Mouse (Mus musculus) kidney, embryonic 16.5 days (tissue): ENCODE measurements around the gene Cherp. TPM values are rescaled to one million over a fixed set of nuclear protein-coding genes. Genes with fewer than 3 reads are reported as not detected.

Experiments
- ATAC-seq: fragments of 200-750 bp; cut with Nextera tagmentation; 2 replicates; pipeline ENCODE4 v1.8.0; 2017; ENCODE audit warnings: moderate TSS enrichment; ENCODE audit not compliant: low FRiP score, low TSS enrichment
- H3K27ac ChIP-seq: fragments of 300-500 bp; sonication (generic); 2 replicates; pipeline ENCODE4 v1.5.1; 2014; ENCODE audit warnings: low read length
- H3K27me3 ChIP-seq: fragments of 300-500 bp; sonication (generic); 2 replicates; pipeline ENCODE4 v1.6.1; 2014; ENCODE audit warnings: low read length, control low read depth, mixed read lengths; ENCODE audit not compliant: insufficient read depth
- H3K36me3 ChIP-seq: fragments of 300-500 bp; sonication (generic); 2 replicates; pipeline ENCODE4 v1.6.1; 2014; ENCODE audit warnings: low read length, control low read depth, mixed read lengths; ENCODE audit not compliant: insufficient read depth
- H3K4me1 ChIP-seq: fragments of 300-500 bp; sonication (generic); 2 replicates; pipeline ENCODE4 v1.6.1; 2014; ENCODE audit warnings: low read length, control low read depth, mixed read lengths; ENCODE audit not compliant: insufficient read depth
- H3K4me2 ChIP-seq: fragments of 300-500 bp; sonication (generic); replicated peaks from 2 replicates; pipeline ENCODE4 v1.6.1; 2014; ENCODE audit warnings: low read depth, low read length
- H3K4me3 ChIP-seq: fragments of 300-500 bp; sonication (generic); 2 replicates; pipeline ENCODE4 v1.5.1; 2014; ENCODE audit warnings: mild to moderate bottlenecking, low read length
- H3K9ac ChIP-seq: fragments of 300-500 bp; sonication (generic); replicated peaks from 2 replicates; pipeline ENCODE4 v1.6.1; 2014; ENCODE audit warnings: low read length
- H3K9me3 ChIP-seq: fragments of 300-500 bp; sonication (generic); 2 replicates; pipeline ENCODE4 v1.6.1; 2016; ENCODE audit warnings: low read length, control low read depth
- WGBS: fragments of 180-500 bp; shearing (Covaris S2); extraction: QIAGEN DNeasy Blood & Tissue Kit; methylation state at CpG from one replicate; pipeline ENCODE4 v1.1.7; 2014; 5-methylcytosine and 5-hydroxymethylcytosine counted together
- microRNA-seq: library from miRNA; unstranded; fragments of <30 nt; microRNA quantifications from one replicate; pipeline ENCODE4, GENCODE M21; 2016
- polyA plus RNA-seq: library from polyadenylated mRNA; unstranded; fragments of >200 nt; fragmentation: Nextera tagmentation; extraction: Ambion mirVana; gene quantifications from 2 replicates; pipeline ENCODE4 v1.2.1, GENCODE M21; 2015

The Cherp gene
- polyA plus RNA-seq, 1 experiment from 2014 or later = 64.6 TPM

GRCm38 (mm10) chr8:72421362-72422335 is 53.4 kb downstream of the Cherp start, which contains the start of gene Eps15l1:
TSS of gene Eps15l1 (minus strand) at chr8:72421460.
- no peaks in the 10 kb centered on the region for H3K27me3 ChIP-seq
- peak within 1 kb of the TSS; percentile 80 for H3K4me2 ChIP-seq
- H3K4me1 ChIP-seq = peaks cover 36% of the 10 kb centered on the region
- peak within 1 kb of the TSS; percentile 77 for H3K27ac ChIP-seq
- no peaks in the 10 kb centered on the region; the same call in 1 of the 2 replicates for H3K36me3 ChIP-seq
- H3K9me3 ChIP-seq = no peaks in the 10 kb centered on the region
- H3K4me3 ChIP-seq = peak within 1 kb of the TSS; percentile 82
- ATAC-seq = peak; percentile 99
- peak within 1 kb of the TSS; percentile 87 for H3K9ac ChIP-seq
- under 1% methylated on average over 48 of the region's 48 CpGs for WGBS

- Histone ChIP-seq H3K27ac (peak overlapping the region; percentile 77), H3K27me3 (no peaks in the 10 kb centered on the region), H3K36me3 (no peaks in the 10 kb centered on the region; the same call in 1 of the 2 replicates), H3K9me3 (no peaks in the 10 kb centered on the region), H3K4me2 (peak overlapping the region; percentile 80), H3K9ac (peak overlapping the region; percentile 87), H3K4me3 (peak overlapping the region; percentile 82), H3K4me1 (peaks cover 41% of the 10 kb centered on the region)
- WGBS = under 1% methylated on average over 73 of the region's 73 CpGs
- peak; percentile 66 for ATAC-seq
Measured at GRCm38 (mm10) chr8:72420571-72421361, 54.3 kb downstream of the Cherp start.

- 88% methylated on average over 4 of the region's 4 CpGs for WGBS
- Histone ChIP-seq H3K9me3 (no peaks in the 10 kb centered on the region), H3K27ac (no peak overlapping the region), H3K9ac (no peak overlapping the region), H3K4me1 (peaks cover 43% of the 10 kb centered on the region), H3K4me2 (no peak overlapping the region), H3K36me3 (no peaks in the 10 kb centered on the region; the same call in 1 of the 2 replicates), H3K27me3 (no peaks in the 10 kb centered on the region), H3K4me3 (no peak overlapping the region)
- ATAC-seq = no peak
Measured at GRCm38 (mm10) chr8:72418073-72418472, 57.0 kb downstream of the Cherp start.

GRCm38 (mm10) chr8:72415252-72415651 is 59.8 kb downstream of the Cherp start:
- no peak for ATAC-seq
- H3K27me3 ChIP-seq = no peaks in the 10 kb centered on the region
- no peaks in the 10 kb centered on the region for H3K9me3 ChIP-seq
- no peak overlapping the region for H3K4me2 ChIP-seq
- no peaks in the 10 kb centered on the region; the same call in 1 of the 2 replicates for H3K36me3 ChIP-seq
- H3K9ac ChIP-seq = no peak overlapping the region
- H3K4me1 ChIP-seq = peaks cover 36% of the 10 kb centered on the region
- no peak overlapping the region for H3K4me3 ChIP-seq
- 66% methylated on average over 2 of the region's 2 CpGs for WGBS
- no peak overlapping the region for H3K27ac ChIP-seq

GRCm38 (mm10) chr8:72413839-72414238 is 61.2 kb downstream of the Cherp start:
- no peak for ATAC-seq
- no peak overlapping the region for H3K4me3 ChIP-seq
- H3K4me1 ChIP-seq = peaks cover 23% of the 10 kb centered on the region
- 88% methylated on average over 7 of the region's 7 CpGs for WGBS
- no peak overlapping the region for H3K27ac ChIP-seq
- H3K27me3 ChIP-seq = no peaks in the 10 kb centered on the region
- no peak overlapping the region for H3K4me2 ChIP-seq
- no peaks in the 10 kb centered on the region for H3K9me3 ChIP-seq
- H3K9ac ChIP-seq = no peak overlapping the region
- no peaks in the 10 kb centered on the region; the same call in 1 of the 2 replicates for H3K36me3 ChIP-seq

Small RNAs within 50 kb of the gene (microRNA-seq; reads per million reads assigned to microRNA genes)
- 0.95 reads per million for gene Mir7068

Other genes with a start within 250 kb of the Cherp start
- 142 and 143 TPM in 2 replicates for gene Ap1m1, start 235.2 kb downstream of the Cherp start, polyA plus RNA-seq
- gene Gm10282, start 170.0 kb downstream of the Cherp start, polyA plus RNA-seq = 30.6 and 40.7 TPM in 2 replicates
- 10.1 and 10.4 TPM in 2 replicates for gene Klf2, start 156.2 kb downstream of the Cherp start, polyA plus RNA-seq
- 61.3 and 62.7 TPM in 2 replicates for gene Eps15l1, start 53.8 kb downstream of the Cherp start, polyA plus RNA-seq
- gene Calr3, start 31.4 kb downstream of the Cherp start, polyA plus RNA-seq = 2.0 and 2.1 TPM in 2 replicates
- gene 1700030K09Rik, start 31.3 kb downstream of the Cherp start, polyA plus RNA-seq = 17.9 and 19.1 TPM in 2 replicates
- gene Slc35e1, start 17.4 kb upstream of the Cherp start, polyA plus RNA-seq = 8.0 and 10.1 TPM in 2 replicates
- gene Med26, start 73.0 kb upstream of the Cherp start, polyA plus RNA-seq = 18.7 and 18.9 TPM in 2 replicates
- gene Smim7, start 95.9 kb upstream of the Cherp start, polyA plus RNA-seq = 114 and 116 TPM in 2 replicates
- 25.2 and 26.3 TPM in 2 replicates for gene Tmem38a, start 96.8 kb upstream of the Cherp start, polyA plus RNA-seq
- 0.09 and 0.10 TPM in 2 replicates for gene Nwd1, start 171.5 kb upstream of the Cherp start, polyA plus RNA-seq
- gene Sin3b, start 248.1 kb upstream of the Cherp start, polyA plus RNA-seq = 162 and 182 TPM in 2 replicates